Mouse (Mus musculus): Measurements from ENCODE around the gene Ppt2. TPM values are rescaled to one million over a fixed set of nuclear protein-coding genes. Genes with fewer than 3 reads are reported as not detected.
A peak's percentile ranks its signal among the peaks of the same experiment; 100 is the strongest.

Ppt2 gene
- total RNA-seq, 4 experiments from 2014 or later = 59.2 to 70.5 (median 64.3) TPM

- peak; percentile 96 for DNase-seq
Measured at GRCm38 (mm10) chr17:34605609-34606008, 22.7 kb downstream of the Ppt2 start.

GRCm38 (mm10) chr17:34604511-34605237, 23.6 kb downstream of the Ppt2 start:
- peak; percentile 80 for DNase-seq

- DNase-seq = peak; percentile 99
Measured at GRCm38 (mm10) chr17:34604061-34604508, 24.2 kb downstream of the Ppt2 start, which contains the start of gene Agpat1. Agpat1 (plus strand) TSS chr17:34604262.

- peak; percentile 99 for DNase-seq
Measured at GRCm38 (mm10) chr17:34603375-34604060, 24.8 kb downstream of the Ppt2 start, which contains the start of gene Rnf5. Rnf5 (minus strand) TSS chr17:34603690.

- no peak for DNase-seq
Measured at GRCm38 (mm10) chr17:34601796-34602195, 26.5 kb downstream of the Ppt2 start.

- DNase-seq = peak; percentile 9
Measured at GRCm38 (mm10) chr17:34599891-34600290, 28.4 kb downstream of the Ppt2 start.

GRCm38 (mm10) chr17:34597566-34598095, 30.7 kb downstream of the Ppt2 start, which contains the start of gene Ager:
Ager (plus strand) TSS chr17:34597862.
- no peak for DNase-seq

GRCm38 (mm10) chr17:34596098-34596497, 32.2 kb downstream of the Ppt2 start:
- DNase-seq = no peak

GRCm38 (mm10) chr17:34593752-34594525, 34.4 kb downstream of the Ppt2 start:
- no peak for DNase-seq

- no peak for DNase-seq
Measured at GRCm38 (mm10) chr17:34592581-34593549, 35.4 kb downstream of the Ppt2 start.

GRCm38 (mm10) chr17:34591994-34592375, 36.3 kb downstream of the Ppt2 start:
- peak; percentile 77 for DNase-seq

GRCm38 (mm10) chr17:34591029-34591993, 37.0 kb downstream of the Ppt2 start, which contains the start of gene Pbx2:
Pbx2 (plus strand) TSS chr17:34591266.
- DNase-seq = no peak

GRCm38 (mm10) chr17:34590154-34590987, 37.9 kb downstream of the Ppt2 start:
- no peak for DNase-seq

- no peak for DNase-seq
Measured at GRCm38 (mm10) chr17:34589681-34590101, 38.6 kb downstream of the Ppt2 start, which contains the start of gene Gpsm3. Gpsm3 (plus strand) TSS chr17:34589806.

GRCm38 (mm10) chr17:34589206-34589605, 39.1 kb downstream of the Ppt2 start:
- DNase-seq = no peak

- no peak for DNase-seq
Measured at GRCm38 (mm10) chr17:34588767-34589166, 39.5 kb downstream of the Ppt2 start.

GRCm38 (mm10) chr17:34587814-34588213, 40.5 kb downstream of the Ppt2 start:
- no peak for DNase-seq

- peak; percentile 95 for DNase-seq
Measured at GRCm38 (mm10) chr17:34587423-34587811, 40.9 kb downstream of the Ppt2 start.
